Mouse (Mus musculus) stomach, embryonic 14.5 days (tissue): ENCODE results near the gene Armh3. TPM values are rescaled to one million over a fixed set of nuclear protein-coding genes. Genes with fewer than 3 reads are reported as not detected.

Experiments used
- ATAC-seq: fragments of 200-750 bp; cut with Nextera tagmentation; 2 replicates; pipeline ENCODE4 v1.8.0; 2017; ENCODE audit warnings: low read depth, moderate TSS enrichment; ENCODE audit not compliant: insufficient number of reproducible peaks, insufficient read depth, low FRiP score
- H3K27ac ChIP-seq: fragments of 300-500 bp; sonication (generic); 2 replicates; pipeline ENCODE4 v1.5.1; 2014; ENCODE audit warnings: mild to moderate bottlenecking, low read length, moderate library complexity, mixed read lengths
- H3K27me3 ChIP-seq: fragments of 300-500 bp; sonication (generic); 2 replicates; pipeline ENCODE4 v1.6.1; 2014; ENCODE audit warnings: low read length, control low read depth, mixed read lengths; ENCODE audit not compliant: control insufficient read depth, insufficient read depth
- H3K36me3 ChIP-seq: fragments of 300-500 bp; sonication (generic); 2 replicates; pipeline ENCODE4 v1.6.1; 2014; ENCODE audit warnings: mild to moderate bottlenecking, control low read depth, low read length, moderate library complexity, mixed read lengths; ENCODE audit not compliant: control insufficient read depth, insufficient read depth
- H3K4me1 ChIP-seq: fragments of 300-500 bp; sonication (generic); 2 replicates; pipeline ENCODE4 v1.6.1; 2014; ENCODE audit warnings: low read length, control low read depth, mixed read lengths; ENCODE audit not compliant: control insufficient read depth, insufficient read depth
- H3K4me2 ChIP-seq: fragments of 300-500 bp; sonication (generic); replicated peaks from 2 replicates; pipeline ENCODE4 v1.6.1; 2014; ENCODE audit warnings: low read depth, low read length, control low read depth
- H3K4me3 ChIP-seq: fragments of 300-500 bp; sonication (generic); 2 replicates; pipeline ENCODE4 v1.5.1; 2014; ENCODE audit warnings: low read depth, low read length, control low read depth
- H3K9ac ChIP-seq: fragments of 300-500 bp; sonication (generic); replicated peaks from 2 replicates; pipeline ENCODE4 v1.6.1; 2014; ENCODE audit warnings: low read depth, mild to moderate bottlenecking, control low read depth, low read length, moderate library complexity, mixed read lengths
- H3K9me3 ChIP-seq: fragments of 300-500 bp; sonication (generic); 2 replicates; pipeline ENCODE4 v1.6.1; 2016; ENCODE audit warnings: low read depth, low read length, control low read depth; ENCODE audit not compliant: control insufficient read depth
- WGBS: fragments of 180-500 bp; shearing (Covaris S2); extraction: QIAGEN DNeasy Blood & Tissue Kit; methylation state at CpG from one replicate; pipeline ENCODE4 v1.1.7; 2014; 5-methylcytosine and 5-hydroxymethylcytosine counted together
- polyA plus RNA-seq: library from polyadenylated mRNA; unstranded; fragments of >200 nt; fragmentation: Nextera tagmentation; extraction: Ambion mirVana; gene quantifications from 2 replicates; pipeline ENCODE4 v1.2.1, GENCODE M21; 2014

Gene Armh3
- polyA plus RNA-seq, 1 experiment from 2014 or later: 21.0 TPM

DNA sequence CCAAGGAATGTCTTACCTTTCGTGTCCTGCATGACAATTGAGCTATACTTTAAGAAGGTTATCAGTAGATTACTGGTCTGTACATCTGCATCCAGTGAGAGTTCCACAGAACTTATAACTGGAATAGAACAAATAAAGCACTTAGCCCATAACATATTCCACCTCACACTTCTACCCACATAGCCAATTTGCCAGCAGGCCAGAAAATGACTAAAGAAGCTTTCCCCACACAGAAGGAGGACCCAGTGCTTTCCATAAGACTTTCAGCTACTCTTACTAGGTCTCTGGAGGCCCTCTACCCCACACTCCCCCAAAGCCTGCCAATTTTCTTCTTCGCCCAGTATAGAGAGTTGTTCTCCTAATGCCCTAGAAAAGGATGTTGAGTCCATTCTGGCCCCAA is 52.3 kb downstream of the Armh3 start:
- Histone ChIP-seq H3K9ac (no peak overlapping the region), H3K4me1 (no peaks in the 10 kb centered on the region), H3K27me3 (no peaks in the 10 kb centered on the region), H3K36me3 (peaks cover 9% of the 10 kb centered on the region; the same call in 1 of the 2 replicates), H3K4me3 (no peak overlapping the region), H3K9me3 (no peaks in the 10 kb centered on the region), H3K4me2 (no peak overlapping the region), H3K27ac (no peak overlapping the region)
- 85% methylated on average over 2 of the region's 2 CpGs for WGBS
- ATAC-seq: no peak

DNA sequence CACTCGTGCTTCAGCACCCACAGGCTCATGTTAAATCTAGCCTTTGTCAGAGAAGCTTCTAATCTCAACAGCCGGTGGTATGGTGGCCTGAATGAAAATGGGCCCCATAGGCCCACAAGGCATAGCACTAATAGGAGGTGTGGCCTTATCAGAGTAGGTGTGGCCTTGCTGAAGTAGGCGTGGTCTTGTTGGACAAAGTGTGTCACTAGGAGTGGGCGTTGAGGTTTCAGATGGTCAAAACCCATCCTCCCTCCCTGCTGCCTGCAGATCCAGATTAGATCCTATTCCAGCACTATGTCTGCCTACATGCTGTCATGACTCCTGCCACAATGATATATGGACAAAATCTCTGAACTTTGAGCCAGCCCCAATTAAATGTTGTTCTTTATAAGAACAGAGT is 54.5 kb downstream of the Armh3 start:
- Histone ChIP-seq H3K27me3 (no peaks in the 10 kb centered on the region), H3K9ac (no peak overlapping the region), H3K9me3 (no peaks in the 10 kb centered on the region), H3K27ac (no peak overlapping the region), H3K36me3 (peaks cover 8% of the 10 kb centered on the region; the same call in 1 of the 2 replicates), H3K4me3 (no peak overlapping the region), H3K4me2 (no peak overlapping the region), H3K4me1 (no peaks in the 10 kb centered on the region)
- ATAC-seq: no peak
- 65% methylated on average over 4 of the region's 4 CpGs for WGBS

DNA sequence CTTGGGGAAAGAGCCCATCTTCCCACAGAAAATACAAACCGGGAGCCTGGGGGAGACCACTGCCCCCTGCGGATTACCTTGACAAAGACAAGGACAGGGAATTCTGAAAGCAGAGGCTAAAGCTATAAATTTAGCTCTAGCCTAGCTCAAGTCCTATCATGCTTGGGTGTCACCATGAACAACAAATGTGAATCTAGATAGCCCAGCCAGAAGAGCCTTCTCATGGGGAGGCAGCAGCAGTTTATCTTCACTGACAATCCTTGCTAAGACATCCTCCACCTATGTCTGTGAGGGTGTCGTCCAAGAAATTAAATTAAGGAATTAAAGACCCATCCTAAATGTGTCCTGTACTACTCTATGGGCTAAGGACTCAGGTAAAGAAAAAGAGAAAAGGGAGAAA is 60.2 kb downstream of the Armh3 start:
- H3K4me2 ChIP-seq: no peak overlapping the region
- 40% methylated on average over 3 of the region's 3 CpGs for WGBS
- no peak overlapping the region for H3K4me3 ChIP-seq
- no peak overlapping the region for H3K27ac ChIP-seq
- ATAC-seq: no peak
- H3K4me1 ChIP-seq: no peaks in the 10 kb centered on the region
- H3K9ac ChIP-seq: no peak overlapping the region
- no peaks in the 10 kb centered on the region for H3K9me3 ChIP-seq
- peaks cover 8% of the 10 kb centered on the region; the same call in 1 of the 2 replicates for H3K36me3 ChIP-seq
- H3K27me3 ChIP-seq: no peaks in the 10 kb centered on the region

DNA sequence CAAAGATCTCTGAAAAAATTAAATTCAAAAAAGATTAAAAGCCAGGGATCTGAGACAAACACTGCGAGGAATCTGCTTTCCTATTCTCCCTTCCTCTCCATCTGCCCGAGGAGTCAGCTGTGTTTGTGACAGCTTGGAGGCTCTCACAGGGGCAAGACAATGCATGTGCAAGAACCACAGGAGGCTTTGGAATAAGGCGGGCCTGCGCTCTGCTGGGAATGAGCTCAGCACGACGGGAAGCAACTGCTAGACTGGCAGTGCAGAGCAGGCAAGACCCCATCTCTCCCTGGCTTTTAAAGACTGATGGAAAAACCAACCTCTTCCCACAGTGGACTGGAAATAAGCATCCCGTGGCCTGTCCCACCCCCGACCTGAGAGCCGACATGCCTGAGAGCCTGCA is 60.8 kb downstream of the Armh3 start:
- Histone ChIP-seq H3K4me1 (no peaks in the 10 kb centered on the region), H3K4me2 (no peak overlapping the region), H3K27ac (no peak overlapping the region), H3K27me3 (no peaks in the 10 kb centered on the region), H3K9ac (no peak overlapping the region), H3K4me3 (no peak overlapping the region), H3K36me3 (peaks cover 8% of the 10 kb centered on the region; the same call in 1 of the 2 replicates), H3K9me3 (no peaks in the 10 kb centered on the region)
- WGBS: 42% methylated on average over 9 of the region's 9 CpGs
- no peak for ATAC-seq

DNA sequence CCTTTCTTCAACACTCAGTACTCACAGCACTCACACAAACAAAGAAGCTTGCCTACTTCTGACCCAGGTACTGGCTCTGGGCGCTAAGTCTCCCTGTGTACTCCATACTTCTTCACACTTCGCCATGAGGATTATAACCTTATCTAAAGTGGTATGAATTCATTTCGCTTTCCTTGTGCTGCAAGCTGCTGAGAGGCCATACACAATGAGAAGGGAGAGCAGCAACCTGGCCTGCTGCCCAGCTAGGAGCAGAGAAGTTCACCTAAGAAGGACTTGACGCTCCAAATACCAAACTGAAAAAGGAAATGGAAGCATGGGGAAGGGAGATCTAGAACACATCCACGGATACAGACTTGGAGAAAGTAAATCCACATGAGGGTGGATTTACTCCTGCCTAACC is 71.1 kb downstream of the Armh3 start:
- Histone ChIP-seq H3K36me3 (peaks cover 10% of the 10 kb centered on the region), H3K27ac (no peak overlapping the region), H3K9ac (no peak overlapping the region), H3K9me3 (no peaks in the 10 kb centered on the region), H3K4me2 (no peak overlapping the region), H3K4me1 (no peaks in the 10 kb centered on the region), H3K27me3 (no peaks in the 10 kb centered on the region), H3K4me3 (no peak overlapping the region)
- whole genome bisulfite sequencing: 79% methylated on average over 5 of the region's 5 CpGs
- no peak for ATAC-seq

DNA sequence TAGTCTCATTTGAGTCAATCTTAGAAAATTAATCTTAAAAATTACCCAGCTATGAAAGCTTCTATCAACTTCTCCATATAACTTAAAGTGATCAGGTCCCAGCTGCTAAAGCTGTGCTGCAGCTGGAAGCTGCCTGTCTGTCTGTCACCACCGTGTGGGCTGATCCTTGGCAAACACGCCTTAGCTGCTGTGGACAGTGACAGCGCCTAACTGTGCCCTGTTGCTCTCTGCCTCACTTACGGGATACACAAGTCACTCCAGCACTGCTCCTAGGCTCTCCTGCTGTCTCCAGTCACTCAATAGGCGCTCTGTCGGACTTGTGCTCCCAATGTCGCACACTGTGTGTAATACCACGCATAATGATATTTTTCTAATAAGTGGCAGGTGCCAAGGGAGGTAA is 71.9 kb downstream of the Armh3 start:
- no peak for ATAC-seq
- WGBS: 88% methylated on average over 8 of the region's 8 CpGs
- H3K36me3 ChIP-seq: peaks cover 10% of the 10 kb centered on the region

DNA sequence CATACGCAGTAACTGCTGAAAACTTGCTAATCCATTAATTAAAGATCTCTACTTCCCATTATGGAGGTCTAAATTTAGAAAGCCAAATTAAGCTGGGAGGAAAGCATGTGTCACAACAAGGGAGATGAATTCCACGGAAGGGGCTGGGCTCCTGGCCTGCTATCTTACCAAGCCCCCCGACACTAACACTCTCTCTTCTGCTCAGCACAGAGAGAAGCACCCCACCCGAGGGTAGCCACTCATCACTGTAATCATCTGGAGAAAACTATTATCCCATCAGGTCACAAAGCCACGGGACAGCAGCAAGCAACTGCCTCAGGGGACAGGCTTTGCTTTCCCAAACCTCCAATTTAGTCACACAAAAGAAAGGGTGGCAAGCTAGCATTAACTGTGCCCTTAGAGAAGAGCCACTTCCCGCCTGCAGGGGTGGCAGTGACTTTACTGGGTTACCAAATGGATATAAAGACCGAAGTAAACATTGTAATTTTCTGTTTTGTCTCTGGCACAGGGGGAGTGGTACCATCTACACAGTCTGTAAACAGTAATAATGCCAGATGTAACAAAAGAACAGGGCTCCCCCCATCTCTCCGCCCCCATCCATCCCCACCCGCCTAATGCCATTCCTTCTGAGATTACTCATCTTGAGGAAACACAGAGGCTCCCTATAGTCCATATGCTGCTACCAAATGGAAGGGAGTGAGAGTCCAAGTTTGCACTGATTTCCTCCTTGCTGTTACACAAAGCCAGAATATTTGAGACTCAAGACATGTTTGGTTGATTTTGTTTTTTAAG is 77.8 kb downstream of the Armh3 start:
- Histone ChIP-seq H3K27ac (no peak overlapping the region), H3K27me3 (no peaks in the 10 kb centered on the region), H3K36me3 (peaks cover 7% of the 10 kb centered on the region), H3K9ac (no peak overlapping the region), H3K4me3 (no peak overlapping the region), H3K4me2 (no peak overlapping the region), H3K4me1 (no peaks in the 10 kb centered on the region), H3K9me3 (no peaks in the 10 kb centered on the region)
- ATAC-seq: no peak
- WGBS: 74% methylated on average over 9 of the region's 9 CpGs

More for the DNA sequence above, 71.9 kb downstream of the Armh3 start:
- Histone ChIP-seq H3K9ac (no peak overlapping the region), H3K4me2 (no peak overlapping the region), H3K9me3 (no peaks in the 10 kb centered on the region), H3K27me3 (no peaks in the 10 kb centered on the region), H3K4me3 (no peak overlapping the region), H3K4me1 (no peaks in the 10 kb centered on the region), H3K27ac (no peak overlapping the region)

DNA sequence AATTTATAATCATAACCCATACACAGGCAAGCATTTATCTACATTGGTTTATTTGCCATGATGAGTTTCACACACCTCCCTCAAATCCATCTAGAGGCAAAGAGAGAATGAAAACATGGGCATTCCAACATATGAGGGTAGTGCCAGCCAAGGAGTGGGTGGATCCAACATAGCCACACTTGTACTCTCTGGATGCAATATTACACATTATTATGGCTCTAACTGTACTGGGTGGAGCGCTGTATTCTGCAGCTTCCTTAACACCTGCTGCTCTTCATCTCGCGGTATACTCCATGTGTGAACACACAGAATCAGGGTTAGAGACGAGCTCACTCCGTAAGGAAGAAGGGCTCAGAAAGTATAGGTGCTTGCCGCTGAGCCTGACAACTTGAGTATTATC is 79.9 kb downstream of the Armh3 start:
- Histone ChIP-seq H3K4me2 (no peak overlapping the region), H3K4me1 (no peaks in the 10 kb centered on the region), H3K4me3 (no peak overlapping the region), H3K9me3 (no peaks in the 10 kb centered on the region), H3K27me3 (no peaks in the 10 kb centered on the region), H3K9ac (no peak overlapping the region), H3K27ac (no peak overlapping the region), H3K36me3 (peaks cover 7% of the 10 kb centered on the region; the same call in 1 of the 2 replicates)
- 93% methylated on average over 6 of the region's 6 CpGs for WGBS
- ATAC-seq: no peak

DNA sequence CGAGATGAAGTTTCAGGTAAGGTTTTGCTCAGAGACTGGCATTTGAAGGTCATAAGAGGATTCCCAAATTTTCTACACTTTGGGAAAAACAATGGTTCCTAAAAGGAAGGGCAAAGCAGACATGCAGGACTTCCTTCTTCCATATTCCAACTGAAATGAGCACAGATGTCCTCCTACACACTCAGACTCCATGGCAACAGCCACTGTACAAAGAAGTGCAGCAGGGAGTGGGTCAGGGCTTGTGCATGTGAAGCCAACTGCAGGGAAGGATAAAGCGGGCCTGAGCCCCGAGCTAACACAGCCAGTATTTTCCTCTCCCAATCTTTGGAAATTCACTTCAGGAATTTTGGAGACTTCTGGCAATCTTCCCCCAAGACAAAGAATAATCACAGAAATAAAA is 80.4 kb downstream of the Armh3 start:
- H3K9me3 ChIP-seq: no peaks in the 10 kb centered on the region
- peaks cover 7% of the 10 kb centered on the region; the same call in 1 of the 2 replicates for H3K36me3 ChIP-seq
- no peak overlapping the region for H3K27ac ChIP-seq
- no peak for ATAC-seq
- H3K4me3 ChIP-seq: no peak overlapping the region
- 69% methylated on average over 3 of the region's 3 CpGs for WGBS
- H3K9ac ChIP-seq: no peak overlapping the region
- no peaks in the 10 kb centered on the region for H3K27me3 ChIP-seq
- no peak overlapping the region for H3K4me2 ChIP-seq
- H3K4me1 ChIP-seq: no peaks in the 10 kb centered on the region
